Mouse (Mus musculus): ENCODE results near the gene Cmip.

Cmip gene

GRCm38 (mm10) chr8:117257029-117257820, at the start of gene Cmip:
Gene Cmip (plus strand): TSS chr8:117257064.
- in situ Hi-C loops (cut with MboI; ENCODE audit: low sequenced_read_pairs), result no loop called here

GRCm38 (mm10) chr8:117209150-117209549, 47.7 kb upstream of the Cmip start:
- in situ Hi-C loops (cut with MboI; ENCODE audit: low sequenced_read_pairs), result loop anchor here (25.0 kb wide), 1 partner anchor 353 kb away; no protein-coding TSS in a partner anchor

- in situ Hi-C loops (cut with MboI; ENCODE audit: low sequenced_read_pairs), result loop anchor here (10.0 to 25.0 kb wide), 2 partner anchors 243 to 350 kb away; no protein-coding TSS in a partner anchor
These were observed 44.8 kb upstream of the Cmip start for GRCm38 (mm10) chr8:117212100-117212499.

GRCm38 (mm10) chr8:117217724-117218123, 39.1 kb upstream of the Cmip start:
- in situ Hi-C loops (cut with MboI; ENCODE audit: low sequenced_read_pairs), result loop anchor here (10.0 to 25.0 kb wide), 2 partner anchors 237 to 345 kb away; no protein-coding TSS in a partner anchor

GRCm38 (mm10) chr8:117222396-117222795, 34.5 kb upstream of the Cmip start:
- in situ Hi-C loops (cut with MboI; ENCODE audit: low sequenced_read_pairs), result loop anchor here (25.0 kb wide), 1 partner anchor 340 kb away; no protein-coding TSS in a partner anchor

GRCm38 (mm10) chr8:117224630-117225029, 32.2 kb upstream of the Cmip start:
- in situ Hi-C loops (cut with MboI; ENCODE audit: low sequenced_read_pairs), result loop anchor here (25.0 kb wide), 1 partner anchor 338 kb away; no protein-coding TSS in a partner anchor

GRCm38 (mm10) chr8:117226306-117226705, 30.6 kb upstream of the Cmip start:
- in situ Hi-C loops (cut with MboI; ENCODE audit: low sequenced_read_pairs), result no loop called here

- in situ Hi-C loops (cut with MboI; ENCODE audit: low sequenced_read_pairs), result no loop called here
These were observed 29.5 kb upstream of the Cmip start for GRCm38 (mm10) chr8:117227339-117227738.

- in situ Hi-C loops (cut with MboI; ENCODE audit: low sequenced_read_pairs), result no loop called here
These were observed 23.7 kb upstream of the Cmip start for GRCm38 (mm10) chr8:117233199-117233598.

GRCm38 (mm10) chr8:117236531-117236930, 20.3 kb upstream of the Cmip start:
- in situ Hi-C loops (cut with MboI; ENCODE audit: low sequenced_read_pairs), result no loop called here

GRCm38 (mm10) chr8:117240326-117240725, 16.5 kb upstream of the Cmip start:
- in situ Hi-C loops (cut with MboI; ENCODE audit: low sequenced_read_pairs), result no loop called here

GRCm38 (mm10) chr8:117240841-117241494, 15.9 kb upstream of the Cmip start:
- in situ Hi-C loops (cut with MboI; ENCODE audit: low sequenced_read_pairs), result no loop called here

- in situ Hi-C loops (cut with MboI; ENCODE audit: low sequenced_read_pairs), result no loop called here
These were observed 15.0 kb upstream of the Cmip start for GRCm38 (mm10) chr8:117241848-117242247.

- in situ Hi-C loops (cut with MboI; ENCODE audit: low sequenced_read_pairs), result no loop called here
These were observed 14.6 kb upstream of the Cmip start for GRCm38 (mm10) chr8:117242286-117242685.

GRCm38 (mm10) chr8:117244601-117245000, 12.3 kb upstream of the Cmip start:
- in situ Hi-C loops (cut with MboI; ENCODE audit: low sequenced_read_pairs), result no loop called here

- in situ Hi-C loops (cut with MboI; ENCODE audit: low sequenced_read_pairs), result no loop called here
These were observed 8.5 kb upstream of the Cmip start for GRCm38 (mm10) chr8:117248341-117248740.

GRCm38 (mm10) chr8:117251086-117251681, 5.7 kb upstream of the Cmip start:
- in situ Hi-C loops (cut with MboI; ENCODE audit: low sequenced_read_pairs), result no loop called here

GRCm38 (mm10) chr8:117252650-117253049, 4.2 kb upstream of the Cmip start:
- in situ Hi-C loops (cut with MboI; ENCODE audit: low sequenced_read_pairs), result no loop called here

- in situ Hi-C loops (cut with MboI; ENCODE audit: low sequenced_read_pairs), result no loop called here
These were observed 3.2 kb upstream of the Cmip start for GRCm38 (mm10) chr8:117253390-117254269.

- in situ Hi-C loops (cut with MboI; ENCODE audit: low sequenced_read_pairs), result no loop called here
These were observed 2.4 kb upstream of the Cmip start for GRCm38 (mm10) chr8:117254496-117254895.

Measured in CH12F3 (cell line).